9 mouse cellular contexts compared by ENCODE assay signal in genomic region chr1:135671956-135672355, GRCm38 (mm10). TPM values are rescaled to one million over a fixed set of nuclear protein-coding genes. Genes with fewer than 3 reads are reported as not detected.
DNase-seq lines count a peak whose midpoint lies in the region; ATAC-seq lines count a peak whose summit lies in the region.
"Had no signal": no experiment of that assay in that cellular context is flagged by ENCODE, and none has a peak within 500 bp of the region (broad histone marks: within the 10 kb centered on the region; RNA-seq: fewer than 3 reads in every experiment).

No protein-coding gene starts in this region.

- 40% methylated on average over 8 of the region's 8 CpGs for WGBS in hindbrain, embryonic 16.5 days
- WGBS in hindbrain, embryonic 11.5 days: 80% methylated on average over 8 of the region's 8 CpGs
- WGBS in heart, embryonic 10.5 days: 67% methylated on average over 8 of the region's 8 CpGs
- WGBS in limb, embryonic 10.5 days: 83% methylated on average over 8 of the region's 8 CpGs

- H3K4me2 ChIP-seq in hindbrain, embryonic 16.5 days (ENCODE audit: low read length): no peak overlapping the region
- no peak overlapping the region for H3K4me2 ChIP-seq in hindbrain, embryonic 11.5 days (replicated peaks; ENCODE audit: low read depth, low read length)

- peaks cover 22% of the 10 kb centered on the region for H3K4me1 ChIP-seq in hindbrain, embryonic 16.5 days (ENCODE audit: control insufficient read depth, insufficient read depth, low read depth, low read length)
- 0 out of 2 replicates have a peak, but pooled peaks cover 2% of the 10 kb centered on the region for H3K4me1 ChIP-seq in hindbrain, embryonic 11.5 days (replicated peaks; ENCODE audit: control insufficient read depth, insufficient read depth, low read length)
- H3K4me1 ChIP-seq in heart, embryonic 10.5 days: peaks cover 74% of the 10 kb centered on the region
- peaks cover 54% of the 10 kb centered on the region for H3K4me1 ChIP-seq in limb, embryonic 10.5 days

- H3K27me3 ChIP-seq in hindbrain, embryonic 16.5 days (replicated peaks; ENCODE audit: control insufficient read depth, insufficient read depth, low read length): no peaks in the 10 kb centered on the region
- no peaks in the 10 kb centered on the region for H3K27me3 ChIP-seq in hindbrain, embryonic 11.5 days (ENCODE audit: control insufficient read depth, insufficient read depth, low read length)
- H3K27me3 ChIP-seq in heart, embryonic 10.5 days (ENCODE audit: insufficient read depth, poor library complexity, severe bottlenecking): no peaks in the 10 kb centered on the region
- no peaks in the 10 kb centered on the region for H3K27me3 ChIP-seq in limb, embryonic 10.5 days (ENCODE audit: low read depth, poor library complexity, severe bottlenecking)

- H3K9ac ChIP-seq in hindbrain, embryonic 16.5 days (ENCODE audit: low read depth, low read length): peak overlapping the region; percentile 28; the same call in 1 of the 2 replicates
- H3K9ac ChIP-seq in hindbrain, embryonic 11.5 days (ENCODE audit: low read depth, low read length): no peak overlapping the region

- no peak overlapping the region for H3K27ac ChIP-seq in hindbrain, embryonic 16.5 days (ENCODE audit: low read depth, low read length)
- H3K27ac ChIP-seq in hindbrain, embryonic 11.5 days (ENCODE audit: low read depth, low read length): no peak overlapping the region
- peak overlapping the region; percentile 30; the same call in 1 of the 2 replicates for H3K27ac ChIP-seq in heart, embryonic 10.5 days
- peak overlapping the region; percentile 16 for H3K27ac ChIP-seq in limb, embryonic 10.5 days

- H3K36me3 ChIP-seq in hindbrain, embryonic 16.5 days (ENCODE audit: control insufficient read depth, insufficient read depth, low read length): no peaks in the 10 kb centered on the region
- H3K36me3 ChIP-seq in hindbrain, embryonic 11.5 days (ENCODE audit: control insufficient read depth, insufficient read depth, low read length): no peaks in the 10 kb centered on the region
- no peaks in the 10 kb centered on the region for H3K36me3 ChIP-seq in heart, embryonic 10.5 days
- H3K36me3 ChIP-seq in limb, embryonic 10.5 days: no peaks in the 10 kb centered on the region

- H3K9me3 ChIP-seq in hindbrain, embryonic 16.5 days (ENCODE audit: control insufficient read depth, low read length): no peaks in the 10 kb centered on the region
- no peaks in the 10 kb centered on the region for H3K9me3 ChIP-seq in hindbrain, embryonic 11.5 days (ENCODE audit: control insufficient read depth, low read length)
- no peaks in the 10 kb centered on the region for H3K9me3 ChIP-seq in heart, embryonic 10.5 days
- H3K9me3 ChIP-seq in limb, embryonic 10.5 days (replicated peaks): no peaks in the 10 kb centered on the region

- H3K4me3 ChIP-seq in hindbrain, embryonic 16.5 days (ENCODE audit: low read length): no peak overlapping the region
- H3K4me3 ChIP-seq in hindbrain, embryonic 11.5 days (ENCODE audit: low read depth, low read length): no peak overlapping the region
- no peak overlapping the region for H3K4me3 ChIP-seq in heart, embryonic 10.5 days
- no peak overlapping the region for H3K4me3 ChIP-seq in limb, embryonic 10.5 days

- ATAC-seq in hindbrain, embryonic 16.5 days: no peak
- ATAC-seq in hindbrain, embryonic 11.5 days (ENCODE audit: low FRiP score): no peak
- ATAC-seq in erythroblast, adult 5-6 weeks (replicated peaks; ENCODE audit: low FRiP score, poor library complexity, severe bottlenecking): no peak
- ATAC-seq: inflammation-experienced regulatory T-cells, adult 6 months had no signal

- no peak for DNase-seq in hindbrain, embryonic 11.5 days (ENCODE audit: low spot score)
- DNase-seq in MN1 (ENCODE audit: low spot score): peak; percentile 82
- no peak for DNase-seq in heart, embryonic 10.5 days (ENCODE audit: low spot score)
- no peak for DNase-seq in limb, embryonic 10.5 days (ENCODE audit: low spot score)
- no peak for DNase-seq in spleen, adult 12 weeks (ENCODE audit: low spot score)
- DNase-seq in frontal cortex, adult 2 months (ENCODE audit: extremely low spot score in 1 of 2, low spot score in 1 of 2): no peak

RNA-seq across cellular contexts. Expression of gene Csrp1, which starts 47.9 kb away (rescaled TPM):
- polyA plus RNA-seq in hindbrain, embryonic 16.5 days (2015; fragmentation: Nextera tagmentation; extraction: Ambion mirVana): 20.6 and 23.7 TPM in 2 replicates
- 42.2 and 42.8 TPM in 2 replicates for polyA plus RNA-seq in hindbrain, embryonic 11.5 days (2014; fragmentation: Nextera tagmentation; extraction: Ambion mirVana)
- 202 and 238 TPM in 2 replicates for polyA plus RNA-seq in heart, embryonic 10.5 days (2016; fragmentation: Nextera tagmentation; extraction: Ambion mirVana)
- 46.3 and 54.4 TPM in 2 replicates for polyA plus RNA-seq in limb, embryonic 10.5 days (2016; fragmentation: Nextera tagmentation; extraction: Ambion mirVana)
- 205 and 232 TPM in 2 replicates for polyA plus RNA-seq in frontal cortex, adult 2 months (2012; rRNA removed)
- 23.4 and 27.6 TPM in 2 replicates for total RNA-seq in erythroblast, adult 5-6 weeks (2015; ENCODE audit: low replicate concordance)
- total RNA-seq in erythroblast, adult 5-6 weeks (2017; ENCODE audit: low replicate concordance): 21.5 and 23.1 TPM in 2 replicates

Comparison
In these comparisons a context has a peak if more than half of its experiments do, and no peak if none do; other contexts are left out.
1. H3K27ac ChIP-seq: peak in heart, embryonic 10.5 days (single experiment) and limb, embryonic 10.5 days (single experiment); none in hindbrain, embryonic 16.5 days (single experiment) and hindbrain, embryonic 11.5 days (single experiment).